ENCODE assay signal across 17 mouse cellular contexts in the genomic region with DNA sequence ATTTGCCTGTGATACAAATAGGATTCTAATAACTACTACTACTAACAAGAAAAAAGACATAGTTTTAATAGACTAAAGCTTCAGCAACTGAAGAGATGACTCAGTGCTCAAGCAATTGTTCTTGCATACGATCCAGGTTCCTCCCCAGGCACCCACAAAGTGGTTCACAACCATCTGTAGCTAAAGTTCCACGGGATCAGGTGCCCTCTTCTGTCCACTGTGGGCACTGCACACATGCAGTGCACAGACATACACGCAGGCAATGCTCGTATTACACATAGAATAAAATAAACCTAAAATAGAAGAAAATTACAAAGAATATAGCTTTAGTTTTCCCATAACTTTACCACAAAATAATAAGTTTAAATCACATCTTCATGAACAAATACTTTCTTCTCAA.
DNase-seq lines count a peak whose midpoint lies in the region; ATAC-seq and TF ChIP-seq lines count a peak whose summit lies in the region.
"Had no signal": no experiment of that assay in that cellular context is flagged by ENCODE, and none has a peak within 500 bp of the region (broad histone marks: within the 10 kb centered on the region; RNA-seq: fewer than 3 reads in every experiment).

No protein-coding gene starts in this region.

- no peaks in the 10 kb centered on the region for H3K36me3 ChIP-seq in intestine, postnatal 0 days (ENCODE audit: control insufficient read depth, insufficient read depth)
- H3K36me3 ChIP-seq in intestine, embryonic 15.5 days, result no peaks in the 10 kb centered on the region
- H3K36me3 ChIP-seq in lung, postnatal 0 days (ENCODE audit: insufficient read depth, low read length), result no peaks in the 10 kb centered on the region
- H3K36me3 ChIP-seq: forebrain, embryonic 12.5 days; heart, embryonic 10.5 days; limb, embryonic 13.5 days had no signal

- no peak overlapping the region for H3K27ac ChIP-seq in cerebellum, adult 2 months (ENCODE audit: insufficient read depth, low read length)
- no peak overlapping the region for H3K27ac ChIP-seq in intestine, postnatal 0 days (ENCODE audit: low read depth, low read length)
- H3K27ac ChIP-seq in intestine, embryonic 15.5 days, result no peak overlapping the region
- no peak overlapping the region for H3K27ac ChIP-seq in lung, postnatal 0 days (ENCODE audit: low read length)
- H3K27ac ChIP-seq: forebrain, embryonic 12.5 days; heart, embryonic 10.5 days; limb, embryonic 13.5 days had no signal

- no peaks in the 10 kb centered on the region for H3K9me3 ChIP-seq in intestine, postnatal 0 days (ENCODE audit: control insufficient read depth)
- H3K9me3 ChIP-seq in intestine, embryonic 15.5 days, result no peaks in the 10 kb centered on the region
- no peaks in the 10 kb centered on the region for H3K9me3 ChIP-seq in lung, postnatal 0 days (ENCODE audit: low read length)
- H3K9me3 ChIP-seq: forebrain, embryonic 12.5 days; heart, embryonic 10.5 days; limb, embryonic 13.5 days had no signal

- no peak overlapping the region for H3K4me2 ChIP-seq in intestine, postnatal 0 days (replicated peaks; ENCODE audit: low read depth)
- no peak overlapping the region for H3K4me2 ChIP-seq in intestine, embryonic 15.5 days (replicated peaks)
- no peak overlapping the region for H3K4me2 ChIP-seq in lung, postnatal 0 days (replicated peaks; ENCODE audit: low read depth, low read length)
- H3K4me2 ChIP-seq: forebrain, embryonic 12.5 days; limb, embryonic 13.5 days; midbrain, embryonic 11.5 days had no signal

- no peak for ATAC-seq in intestine, postnatal 0 days
- ATAC-seq in intestine, embryonic 15.5 days, result no peak
- ATAC-seq in lung, postnatal 0 days, result no peak
- ATAC-seq in megakaryocyte progenitor cell, adult 5-6 weeks (replicated peaks; ENCODE audit: poor library complexity), result 0 out of 2 replicates have a peak, but pooled peaks have one; percentile 31

- no peak for TF ChIP-seq POLR2A in cerebellum, adult 2 months (IDR thresholded peaks at IDR 0.05; ENCODE audit: borderline replicate concordance, insufficient read depth, low read length)
- no peak for TF ChIP-seq POLR2A in lung, adult 2 months (IDR thresholded peaks at IDR 0.05; ENCODE audit: borderline replicate concordance, extremely low read depth, low read depth, low read length)

- peak; percentile 28; the same call in 1 of the 2 replicates for TF ChIP-seq CTCF in cerebellum, adult 2 months (IDR thresholded peaks at IDR 0.05; ENCODE audit: borderline replicate concordance, insufficient read depth, low read depth, low read length)
- TF ChIP-seq CTCF in intestine, postnatal 0 days (IDR thresholded peaks at IDR 0.05; ENCODE audit: low read depth), result peak; percentile 36
- peak; percentile 10; the same call in 1 of the 2 replicates for TF ChIP-seq CTCF in lung, postnatal 0 days (IDR thresholded peaks at IDR 0.05)
- no peak for TF ChIP-seq CTCF in lung, adult 2 months (IDR thresholded peaks at IDR 0.05; ENCODE audit: insufficient read depth, low read length)

- H3K4me3 ChIP-seq in cerebellum, adult 2 months (replicated peaks; ENCODE audit: insufficient read depth, low read depth, low read length), result no peak overlapping the region
- H3K4me3 ChIP-seq in intestine, postnatal 0 days (ENCODE audit: low read depth, low read length), result no peak overlapping the region
- H3K4me3 ChIP-seq in intestine, embryonic 15.5 days (replicated peaks), result no peak overlapping the region
- H3K4me3 ChIP-seq in lung, postnatal 0 days (ENCODE audit: low read depth, low read length), result no peak overlapping the region
- H3K4me3 ChIP-seq in lung, adult 2 months (replicated peaks; ENCODE audit: extremely low read depth, low read depth, low read length), result no peak overlapping the region
- H3K4me3 ChIP-seq: forebrain, embryonic 12.5 days; heart, embryonic 10.5 days; limb, embryonic 13.5 days had no signal

- DNase-seq in cerebellum, adult 2 months, result no peak
- DNase-seq in cerebellum, adult 18-20 months, result no peak
- no peak for DNase-seq in lung, postnatal 0 days (ENCODE audit: low spot score)
- DNase-seq in lung, adult 2 months, result no peak
- DNase-seq in gastrocnemius, adult 18-20 months (ENCODE audit: low spot score), result no peak
- DNase-seq: adrenal gland, postnatal 25 days; cerebellum, adult 11-12 months; heart, postnatal 4 days; kidney, adult 18-20 months; lung, postnatal 10 days had no signal

- no peak overlapping the region for H3K9ac ChIP-seq in intestine, postnatal 0 days (ENCODE audit: low read depth, low read length)
- no peak overlapping the region for H3K9ac ChIP-seq in intestine, embryonic 15.5 days
- H3K9ac ChIP-seq in lung, postnatal 0 days (replicated peaks; ENCODE audit: low read depth), result no peak overlapping the region
- H3K9ac ChIP-seq: forebrain, embryonic 12.5 days; limb, embryonic 13.5 days had no signal

- no peak for TF ChIP-seq EP300 in lung, postnatal 0 days (IDR thresholded peaks at IDR 0.05)

- H3K4me1 ChIP-seq in cerebellum, adult 2 months (ENCODE audit: control insufficient read depth, insufficient read depth, low read length), result no peaks in the 10 kb centered on the region
- no peaks in the 10 kb centered on the region for H3K4me1 ChIP-seq in intestine, postnatal 0 days (replicated peaks; ENCODE audit: control insufficient read depth, insufficient read depth, low read length)
- H3K4me1 ChIP-seq in intestine, embryonic 15.5 days (replicated peaks), result no peaks in the 10 kb centered on the region
- no peaks in the 10 kb centered on the region for H3K4me1 ChIP-seq in lung, postnatal 0 days (ENCODE audit: insufficient read depth, low read depth, low read length)
- no peaks in the 10 kb centered on the region for H3K4me1 ChIP-seq in lung, adult 2 months (ENCODE audit: control insufficient read depth, insufficient read depth, low read length)
- H3K4me1 ChIP-seq: forebrain, embryonic 12.5 days; heart, embryonic 10.5 days; limb, embryonic 13.5 days had no signal

- H3K27me3 ChIP-seq in cerebellum, adult 2 months (ENCODE audit: control insufficient read depth, insufficient read depth, low read length), result no peaks in the 10 kb centered on the region
- H3K27me3 ChIP-seq in intestine, postnatal 0 days (replicated peaks; ENCODE audit: control insufficient read depth, insufficient read depth, low read length), result no peaks in the 10 kb centered on the region
- no peaks in the 10 kb centered on the region for H3K27me3 ChIP-seq in intestine, embryonic 15.5 days (replicated peaks)
- no peaks in the 10 kb centered on the region for H3K27me3 ChIP-seq in lung, postnatal 0 days (replicated peaks; ENCODE audit: insufficient read depth, low read length)
- H3K27me3 ChIP-seq: forebrain, embryonic 12.5 days; limb, embryonic 13.5 days had no signal

- 76% methylated on average over 4 of the region's 4 CpGs for WGBS in cerebellum, adult 2 months
- 70% methylated on average over 4 of the region's 4 CpGs for WGBS in intestine, postnatal 0 days
- 84% methylated on average over 4 of the region's 4 CpGs for WGBS in intestine, embryonic 15.5 days
- 73% methylated on average over 4 of the region's 4 CpGs for WGBS in lung, postnatal 0 days
- whole genome bisulfite sequencing in lung, adult 2 months, result 71% methylated on average over 4 of the region's 4 CpGs
